Mouse (Mus musculus): ENCODE results near the gene Ptges3l.
A peak's percentile ranks its signal among the peaks of the same experiment; 100 is the strongest.

DNA sequence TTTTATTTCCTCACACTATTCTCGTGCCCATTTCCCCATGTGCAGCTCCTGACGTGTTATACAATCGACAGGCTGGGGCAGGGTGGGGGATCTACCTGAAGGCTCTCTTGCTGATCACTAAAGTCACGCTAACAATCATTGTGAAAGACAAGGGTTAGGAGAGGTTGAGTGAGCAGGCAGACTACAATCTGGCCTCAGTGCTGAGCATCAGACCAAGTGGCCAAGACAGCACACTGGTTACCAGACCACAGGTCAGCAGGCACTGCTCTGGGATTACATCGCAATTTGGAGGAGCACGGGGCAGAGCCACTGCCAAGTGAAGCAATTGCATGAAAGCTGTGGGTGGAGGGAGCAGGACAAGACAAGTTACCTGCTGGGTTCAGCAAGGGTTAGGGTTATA is 46.2 kb downstream of the Ptges3l start:
- TF ChIP-seq POLR2A (IDR thresholded peaks at IDR 0.05; ENCODE audit: low read depth, low read length) (peak; percentile 69), CTCF (conservative IDR thresholded peaks at IDR 0.05; ENCODE audit: insufficient read depth, insufficient read length, low read depth, low read length) (no peak)
